Mouse (Mus musculus) brain, adult 2 months (tissue): ENCODE results near the gene Lrp8.

ENCODE experiments used
- DNase-seq: peaks from one replicate; pipeline ENCODE4 v3.0.0; 2011; ENCODE audit warnings: low read depth, low spot score

Lrp8 gene

DNA sequence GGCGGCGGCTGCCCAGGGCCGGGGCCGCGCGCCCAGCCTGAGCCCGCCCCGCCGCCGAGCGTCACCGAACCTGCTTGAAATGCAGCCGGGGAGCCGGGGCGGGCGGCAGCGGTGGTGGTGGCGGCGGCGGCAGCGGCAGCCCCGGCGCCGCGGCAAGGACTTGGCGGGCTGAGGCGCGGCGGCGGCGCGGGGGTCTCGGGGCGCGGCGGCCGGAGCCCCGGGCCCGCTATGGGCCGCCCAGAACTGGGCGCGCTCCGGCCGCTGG lies at the start of gene Lrp8:
Lrp8 (plus strand) TSS at position 77 of the 265 bp plus-strand sequence.
- no peak for DNase-seq

DNA sequence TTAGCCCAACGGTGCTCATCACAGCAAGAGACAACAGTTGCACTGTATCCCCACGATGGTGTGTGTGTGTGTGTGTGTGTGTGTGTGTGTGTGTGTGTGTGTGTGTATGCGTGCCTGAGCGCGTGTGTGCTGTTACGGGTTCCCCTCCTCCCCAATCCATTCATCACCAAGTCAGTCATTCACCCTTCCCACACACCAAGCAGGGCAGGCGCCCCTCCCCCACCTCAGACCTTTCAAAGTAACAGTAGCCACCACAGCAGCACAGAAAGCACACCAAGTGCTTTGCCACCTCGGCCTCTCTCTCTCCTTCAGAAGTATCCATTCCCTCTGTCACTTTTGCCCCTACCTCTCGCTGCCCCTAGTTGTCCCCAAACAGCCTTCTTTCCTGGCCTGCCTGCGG lies 45.8 kb upstream of the Lrp8 start:
- no peak for DNase-seq

DNA sequence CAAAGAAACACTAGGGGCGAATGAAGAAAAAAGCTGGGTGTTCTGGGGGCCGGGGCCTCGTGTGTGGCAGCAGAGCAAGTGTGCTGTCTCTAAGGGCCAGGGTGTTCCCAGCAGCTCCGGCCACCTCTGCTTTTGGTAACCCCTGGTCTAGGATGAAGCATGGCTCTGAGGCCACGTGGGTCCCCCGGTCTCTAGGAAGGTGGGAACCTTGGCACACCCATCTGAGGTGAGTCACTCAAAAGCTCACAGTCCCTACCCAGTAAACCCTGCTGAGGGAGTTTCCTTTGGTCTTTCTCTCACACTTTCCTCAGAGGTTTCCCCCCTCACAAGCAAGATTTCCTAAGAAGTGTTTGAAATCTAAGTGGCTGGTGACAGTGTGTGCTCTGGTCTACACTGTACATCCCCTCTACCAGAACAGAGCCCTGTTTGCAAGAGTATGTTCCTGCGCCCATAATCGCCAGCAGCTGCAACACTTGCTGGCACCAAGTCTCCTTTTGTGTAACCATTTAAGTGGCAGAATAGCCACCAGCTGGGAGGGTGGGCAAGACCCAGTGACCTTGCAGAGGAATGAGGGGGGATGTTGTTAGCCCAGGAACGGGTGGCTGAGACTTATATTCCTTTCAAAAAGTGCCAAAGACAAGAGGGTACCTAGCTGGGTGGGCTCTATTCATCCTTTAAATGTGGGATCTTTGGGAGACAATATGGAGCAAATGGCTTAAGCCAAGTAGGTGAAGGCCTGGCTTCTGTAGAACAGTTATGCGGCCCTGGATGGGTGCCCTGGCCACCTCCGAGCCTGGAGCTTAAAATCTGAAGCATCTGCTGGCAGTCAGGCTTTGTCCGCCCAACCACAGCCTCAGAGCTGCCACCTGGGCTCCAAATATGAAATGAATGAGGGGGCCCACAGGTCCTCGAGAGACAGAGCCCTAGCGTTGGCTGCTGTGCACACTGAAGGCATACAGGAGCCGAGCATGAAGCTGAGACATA lies 44.3 kb upstream of the Lrp8 start:
- DNase-seq: no peak

DNA sequence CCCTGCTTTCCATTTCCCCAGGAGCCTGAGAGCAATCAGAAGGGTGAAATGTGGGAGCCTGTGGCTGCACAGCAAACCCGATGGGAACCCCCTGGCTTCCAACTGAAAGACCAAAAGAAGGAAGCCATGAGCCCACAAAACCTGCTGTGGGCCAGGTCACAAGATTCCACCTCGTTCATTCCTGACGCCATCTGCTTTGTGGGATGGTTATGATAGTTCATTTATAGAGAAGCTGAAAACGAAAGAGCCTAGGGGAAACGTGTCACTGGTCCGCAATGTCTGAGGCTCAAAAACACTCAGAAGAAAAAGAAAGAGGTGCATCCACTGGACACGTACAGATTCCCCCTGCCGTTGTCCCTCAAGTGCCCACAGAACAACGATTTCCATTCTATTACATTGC lies 43.1 kb upstream of the Lrp8 start:
- DNase-seq: no peak

DNA sequence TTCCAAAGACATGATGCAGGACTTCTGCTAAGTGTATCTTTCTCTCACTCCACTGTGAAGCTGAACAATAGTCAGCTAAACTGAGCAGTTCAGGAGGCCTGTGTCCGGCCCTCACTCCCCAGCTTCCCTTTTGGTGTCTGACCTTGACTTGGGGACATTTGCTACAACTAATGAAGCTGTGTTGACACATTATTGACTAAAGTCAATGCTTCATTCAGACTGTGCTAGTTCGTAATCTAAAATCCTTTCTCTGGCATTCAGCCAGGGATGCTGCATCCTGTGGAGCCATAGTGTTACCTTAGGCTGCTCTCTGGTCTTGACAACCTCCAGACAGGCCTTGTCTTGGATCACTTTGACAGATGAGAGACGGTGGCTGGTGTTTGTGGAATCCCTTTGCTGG lies 39.1 kb upstream of the Lrp8 start:
- DNase-seq: no peak

DNA sequence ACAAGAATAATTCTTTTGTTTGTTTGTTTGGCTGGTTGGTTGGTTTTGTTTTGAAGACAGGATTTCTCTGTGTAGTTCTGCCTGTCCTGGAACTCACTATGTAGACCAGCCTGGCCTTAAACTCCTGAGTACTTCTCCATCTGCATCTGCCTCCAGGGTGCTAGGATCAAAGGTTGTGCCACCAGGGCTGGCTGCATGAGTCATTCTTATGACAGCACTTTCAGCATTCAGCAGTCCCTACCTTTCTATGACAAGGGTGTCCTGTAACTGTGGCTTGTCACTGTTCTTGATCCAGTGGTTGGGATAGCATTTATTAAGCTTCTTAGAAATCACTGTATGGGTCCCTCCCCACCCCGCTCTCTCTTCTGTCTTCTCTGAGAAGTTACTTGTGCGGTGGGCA lies 38.5 kb upstream of the Lrp8 start:
- DNase-seq: no peak

DNA sequence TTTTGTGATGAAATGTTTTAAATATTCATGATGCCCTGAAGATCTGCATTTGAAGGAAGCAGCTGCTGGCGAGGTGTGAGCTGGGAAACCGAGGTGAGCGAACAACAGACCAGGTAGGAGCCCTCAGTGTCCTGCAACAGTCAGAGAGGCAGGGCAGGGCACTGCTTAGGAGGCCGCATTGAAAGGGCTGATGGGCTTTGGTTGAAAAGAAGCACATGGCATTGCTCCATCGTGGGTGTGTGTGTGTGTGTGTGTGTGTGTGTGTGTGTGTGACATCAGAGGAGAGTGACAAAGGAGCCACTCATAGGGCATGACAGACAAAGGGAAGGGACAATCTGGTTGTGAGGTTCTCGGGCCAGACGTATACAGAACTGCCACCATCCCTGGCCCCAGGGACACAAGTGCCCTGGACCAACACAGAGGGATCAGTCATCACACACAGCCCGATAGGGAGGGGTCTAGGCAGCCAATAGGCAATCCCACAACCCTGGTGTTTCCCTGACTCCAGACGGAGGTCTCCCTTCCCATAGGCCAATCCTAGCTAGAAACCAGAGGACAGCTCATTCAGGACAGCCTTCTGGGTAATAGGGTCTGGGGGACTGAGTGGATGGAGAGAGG lies 36.8 kb upstream of the Lrp8 start:
- peak; percentile 40 for DNase-seq

DNA sequence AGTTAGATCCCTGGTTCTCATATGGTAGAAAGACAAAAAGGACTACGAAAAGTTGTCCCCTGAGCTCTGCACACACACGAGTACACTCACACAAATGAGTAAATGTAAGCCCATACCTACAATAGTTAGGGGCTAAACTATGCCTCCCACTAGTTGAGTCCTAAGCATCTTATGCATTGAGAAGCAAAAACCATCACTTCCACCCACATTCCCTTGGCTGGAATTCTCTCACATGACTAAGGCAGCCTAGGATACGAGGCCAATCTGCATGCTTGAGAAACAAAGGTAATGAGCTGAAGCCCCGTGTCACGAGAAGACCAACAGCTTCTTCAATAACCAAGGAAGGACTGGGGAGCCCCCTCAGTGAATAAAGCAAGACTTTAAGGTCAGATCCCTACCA lies 35.9 kb upstream of the Lrp8 start:
- peak; percentile 65 for DNase-seq

DNA sequence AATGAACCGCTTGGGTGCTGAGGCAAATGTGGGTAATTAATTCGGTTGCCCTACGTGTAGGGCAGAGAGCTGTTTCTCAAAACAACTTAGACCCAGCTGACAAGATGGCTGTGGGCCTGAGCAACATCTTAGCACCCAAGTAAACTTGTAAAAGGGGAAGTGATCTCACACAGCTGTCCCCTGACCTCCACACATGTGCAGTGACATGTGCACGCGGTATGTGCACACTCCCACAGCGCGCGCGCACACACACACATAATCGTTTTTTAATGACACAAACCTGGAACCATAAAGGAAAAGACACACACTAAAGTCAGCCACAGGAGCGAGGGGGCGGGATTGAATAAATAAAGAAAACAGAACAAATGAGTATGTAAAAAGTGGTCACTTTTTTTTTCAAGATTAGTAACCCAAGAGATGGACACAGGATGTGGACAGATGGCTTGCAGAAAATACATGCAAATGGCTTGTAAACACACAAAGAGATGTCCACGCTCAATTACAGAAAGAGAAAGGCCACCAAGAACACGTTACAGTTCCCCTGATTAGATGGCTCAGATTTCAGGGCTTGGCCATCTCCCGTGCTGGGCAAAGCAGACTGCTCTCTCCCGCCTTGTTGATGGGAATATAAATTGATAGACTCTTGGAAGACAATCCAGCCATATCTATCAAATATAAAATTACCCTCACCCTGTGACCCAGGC lies 29.8 kb upstream of the Lrp8 start:
- DNase-seq: no peak

DNA sequence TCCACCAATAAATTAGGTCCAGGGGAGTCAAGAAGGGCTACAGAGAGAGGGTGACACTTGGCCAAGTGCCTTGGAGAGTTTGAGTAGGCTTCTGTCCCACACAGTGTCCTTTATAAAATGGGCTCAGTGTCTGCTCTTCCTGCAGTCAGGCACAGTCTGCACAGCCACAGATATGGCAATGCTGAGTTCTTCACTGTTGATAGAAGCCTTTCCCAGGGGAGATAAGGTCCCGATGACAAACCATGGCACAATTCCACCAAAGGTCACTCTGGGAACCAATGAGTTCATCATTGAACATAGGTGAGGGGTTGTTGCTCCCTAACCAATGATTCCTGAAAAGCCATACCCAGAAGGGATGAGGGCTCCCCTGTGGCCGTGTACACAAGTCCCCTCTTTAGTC lies 27.2 kb upstream of the Lrp8 start:
- DNase-seq: no peak

DNA sequence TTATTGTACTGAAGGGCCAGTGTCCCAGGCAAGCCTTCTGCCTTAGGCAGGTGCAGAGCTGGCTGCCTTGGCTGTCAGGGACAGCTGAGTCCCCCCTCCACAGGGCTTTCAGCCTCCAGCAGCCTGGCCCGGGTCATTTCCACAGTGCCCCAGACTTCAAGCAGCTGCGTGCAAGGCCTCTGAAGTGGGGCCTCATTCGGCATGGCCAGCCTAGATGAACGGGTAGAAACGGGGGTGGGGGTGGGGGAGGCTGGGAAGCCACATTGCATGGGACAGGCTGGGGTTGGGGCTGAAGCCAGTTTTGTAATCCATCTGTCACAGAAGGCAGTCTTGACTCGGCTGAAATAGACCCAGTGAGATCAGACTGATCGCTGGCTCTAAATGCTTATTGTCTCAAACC lies 26.4 kb upstream of the Lrp8 start:
- peak; percentile 20 for DNase-seq

DNA sequence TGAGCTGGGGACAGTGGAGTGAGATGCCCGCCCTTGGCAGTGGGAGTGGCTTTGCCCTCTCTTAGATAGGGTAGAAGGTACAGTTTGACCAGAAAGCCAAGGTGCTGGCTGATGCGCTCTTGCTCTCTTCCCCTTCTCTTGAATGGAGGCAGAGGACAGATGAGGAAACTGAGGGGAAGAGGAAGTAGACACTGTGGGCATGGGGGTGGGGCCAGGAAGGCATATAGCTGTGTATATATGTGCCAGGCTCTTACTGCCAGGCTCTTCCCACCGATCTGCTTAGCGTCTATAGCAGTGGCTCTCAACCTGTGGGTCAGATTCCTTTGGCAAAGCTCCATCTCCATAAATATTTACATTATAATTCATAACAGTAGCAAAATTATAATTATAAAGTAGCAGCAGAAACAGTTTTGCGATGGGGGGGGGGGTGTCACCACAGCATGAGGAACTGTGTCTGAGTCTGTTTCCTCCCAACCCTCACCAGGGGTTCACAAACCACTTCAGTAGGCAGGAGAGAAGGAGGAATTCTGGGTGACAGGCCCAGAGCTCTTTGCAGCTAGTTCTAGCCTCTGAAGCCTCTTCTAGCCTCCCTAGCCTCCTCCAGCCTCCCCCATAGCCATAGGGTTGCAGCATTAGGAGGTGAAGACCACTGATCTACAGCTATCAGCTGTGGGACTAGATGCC lies 24.9 kb upstream of the Lrp8 start:
- no peak for DNase-seq

DNA sequence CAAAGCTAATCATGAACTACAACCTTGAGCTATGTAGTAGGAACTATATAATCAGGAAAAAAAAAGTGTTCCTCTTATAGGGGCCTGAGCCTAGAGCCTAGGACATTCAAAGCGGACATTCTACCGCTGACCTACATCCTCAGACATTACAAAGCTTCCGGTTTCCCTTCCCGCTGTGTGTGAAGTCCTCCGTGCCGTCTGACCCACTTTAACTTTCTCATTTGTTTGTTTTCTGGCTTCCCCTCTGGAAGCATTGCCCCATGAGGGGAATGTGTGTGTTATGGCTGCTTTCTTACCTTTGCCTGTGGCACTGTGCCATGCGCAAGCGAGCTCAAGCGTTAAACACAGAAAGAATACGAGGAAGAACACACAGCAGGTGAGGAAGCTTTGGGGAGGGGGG lies 18.5 kb upstream of the Lrp8 start:
- no peak for DNase-seq

DNA sequence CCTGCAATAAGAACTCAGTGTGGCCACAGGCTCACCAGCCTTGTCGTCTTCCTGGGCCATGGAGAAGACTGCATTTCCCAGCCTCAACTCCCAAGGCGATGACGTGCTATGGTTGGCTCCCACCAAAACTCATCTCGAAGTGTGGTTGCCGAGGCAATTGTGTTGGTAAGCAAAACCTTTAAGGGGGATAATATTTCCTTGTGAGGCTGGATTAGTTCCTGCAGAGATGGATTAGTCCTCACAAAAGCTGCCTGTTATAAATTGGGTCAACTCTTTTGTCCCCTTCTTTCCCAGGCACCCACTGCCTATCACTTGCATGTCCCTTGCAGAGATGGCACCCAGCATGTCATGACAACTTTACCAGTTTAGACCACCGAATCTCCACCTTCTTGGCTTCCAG lies 13.2 kb upstream of the Lrp8 start:
- no peak for DNase-seq

DNA sequence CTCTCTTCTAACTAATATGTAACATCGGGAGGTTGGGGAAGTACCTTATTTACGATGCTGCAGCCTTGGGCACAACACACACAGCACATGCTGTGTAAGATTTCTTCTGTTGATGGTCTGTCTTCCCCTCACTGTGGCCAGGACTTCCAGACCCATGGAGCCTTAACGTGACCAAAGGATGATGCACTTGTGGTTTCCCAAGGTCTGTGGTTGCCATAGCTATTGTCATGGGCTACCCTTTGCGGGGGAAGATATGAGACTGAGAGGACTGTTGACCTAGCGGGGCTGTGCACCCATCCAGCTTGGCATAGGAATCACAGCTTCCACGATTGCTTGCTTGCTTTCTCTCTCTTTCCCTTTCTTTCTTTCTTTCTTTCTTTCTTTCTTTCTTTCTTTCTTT lies 1.3 kb upstream of the Lrp8 start:
- DNase-seq: no peak

DNA sequence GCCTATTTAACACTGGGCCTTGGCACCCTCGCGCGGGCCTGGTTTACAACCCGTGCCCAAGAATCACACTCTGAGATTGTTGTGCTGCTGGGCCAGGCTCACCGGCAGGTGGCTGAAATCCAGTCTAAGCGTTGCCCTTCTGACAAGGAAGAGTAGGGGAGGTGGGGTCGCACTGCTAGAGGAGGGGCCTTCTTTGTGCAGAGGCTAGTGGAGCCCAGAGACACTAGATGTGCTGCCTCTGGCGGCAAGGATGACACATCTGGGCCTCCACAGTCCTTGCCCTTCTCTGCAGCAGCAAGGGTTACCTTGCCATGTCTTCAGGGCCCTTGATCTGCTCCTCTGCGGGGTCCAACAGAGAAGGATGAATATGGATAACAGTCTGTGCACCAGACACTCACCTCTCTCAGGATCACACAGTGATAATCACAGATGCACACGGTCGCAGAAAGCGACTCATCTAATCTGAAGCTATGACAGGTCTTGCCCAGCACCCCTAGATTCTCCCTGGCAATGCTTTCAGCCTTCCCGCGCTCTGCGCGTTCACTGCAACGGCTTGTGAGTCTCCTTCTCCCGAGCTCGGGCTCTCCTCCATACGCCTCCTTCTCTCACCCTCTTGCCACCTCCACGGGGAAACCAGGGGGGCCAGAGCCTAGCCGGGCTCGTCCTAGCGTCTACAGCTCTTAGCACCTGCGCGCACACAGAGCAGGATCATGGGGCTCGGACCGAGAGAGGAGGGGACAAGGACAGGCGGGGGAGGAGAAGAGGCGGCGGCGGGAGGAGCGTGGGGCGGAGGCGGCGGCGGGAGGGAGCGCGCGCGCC lies 486 bp upstream of the Lrp8 start:
- peak; percentile 94 for DNase-seq

DNA sequence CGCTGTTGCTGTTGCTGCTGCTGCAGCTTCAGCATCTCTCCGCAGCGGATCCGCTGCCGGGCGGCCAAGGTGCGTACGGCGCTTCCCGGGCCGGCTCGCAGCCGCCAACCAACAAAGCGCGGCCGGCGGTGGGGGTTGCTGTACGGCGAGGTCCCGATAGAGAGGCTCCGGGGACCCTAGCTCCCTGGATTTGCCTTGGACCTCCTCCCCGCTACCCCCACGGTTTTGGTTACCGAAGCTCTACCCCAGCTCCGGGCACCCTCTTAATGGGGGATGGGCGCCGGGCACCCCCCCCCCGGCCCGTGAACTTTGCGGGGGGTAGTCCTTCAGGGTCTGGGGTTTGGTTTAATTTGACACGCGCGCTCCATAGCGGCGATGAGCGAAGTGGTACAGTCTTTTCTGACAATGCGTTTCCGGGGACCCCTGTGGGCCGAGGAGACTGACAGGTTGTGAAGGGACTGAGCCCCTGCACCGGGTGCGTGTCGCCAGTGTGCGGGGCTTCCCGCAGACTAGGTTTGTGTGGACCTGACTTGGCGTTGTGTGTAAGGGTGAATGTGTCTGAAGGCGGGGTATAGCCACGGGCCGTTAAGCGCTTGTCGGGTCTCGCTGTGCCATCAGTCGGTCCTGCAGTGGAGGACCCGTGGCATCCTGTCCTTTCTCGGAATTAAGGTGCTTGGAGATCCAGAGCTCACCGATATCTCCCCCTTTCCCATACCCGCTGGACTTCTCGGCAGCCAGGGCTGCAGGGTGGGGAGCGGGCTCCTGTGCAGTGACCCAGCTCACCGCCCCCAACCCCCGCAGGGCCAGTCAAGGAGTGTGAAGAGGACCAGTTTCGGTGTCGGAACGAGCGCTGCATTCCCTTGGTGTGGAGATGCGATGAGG lies 630 bp downstream of the Lrp8 start:
- DNase-seq: peak; percentile 53

DNA sequence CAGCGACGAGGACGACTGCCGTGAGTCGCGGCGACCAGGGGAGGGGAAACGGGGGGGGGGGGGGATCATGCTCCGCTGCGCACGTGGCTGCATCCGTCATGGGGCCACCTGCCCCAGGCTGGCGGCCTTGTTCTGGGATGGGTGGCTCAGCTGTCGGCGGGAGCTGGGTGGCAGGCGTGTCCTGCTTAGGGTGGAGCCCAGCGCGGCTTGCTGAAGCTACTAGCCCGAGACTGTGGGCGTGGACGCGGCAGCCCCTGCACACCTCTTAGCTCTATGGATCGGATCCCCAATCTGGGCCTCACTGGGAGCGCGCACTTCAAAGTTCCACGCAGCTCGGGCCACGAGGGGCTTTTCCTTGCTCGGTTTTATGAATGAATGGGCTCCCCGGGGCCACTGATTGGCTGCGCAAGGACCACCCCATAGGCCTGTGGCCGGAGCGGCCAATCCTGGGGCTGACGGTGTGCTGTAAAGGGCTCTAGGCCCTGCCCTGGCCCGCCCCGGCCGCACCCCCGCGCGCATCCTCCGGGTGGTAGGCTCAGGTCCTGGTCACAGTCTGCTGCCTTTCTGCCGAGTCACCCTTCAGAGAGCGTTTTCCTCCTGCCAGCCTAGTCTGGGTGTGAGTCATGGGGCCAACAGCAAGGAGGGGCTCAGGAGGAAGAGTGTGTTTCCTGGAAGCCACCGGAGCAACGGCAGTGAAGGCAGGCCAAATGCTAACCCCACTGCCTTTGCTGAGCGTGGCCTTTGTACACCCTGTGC lies 1.5 kb downstream of the Lrp8 start:
- peak; percentile 91 for DNase-seq

DNA sequence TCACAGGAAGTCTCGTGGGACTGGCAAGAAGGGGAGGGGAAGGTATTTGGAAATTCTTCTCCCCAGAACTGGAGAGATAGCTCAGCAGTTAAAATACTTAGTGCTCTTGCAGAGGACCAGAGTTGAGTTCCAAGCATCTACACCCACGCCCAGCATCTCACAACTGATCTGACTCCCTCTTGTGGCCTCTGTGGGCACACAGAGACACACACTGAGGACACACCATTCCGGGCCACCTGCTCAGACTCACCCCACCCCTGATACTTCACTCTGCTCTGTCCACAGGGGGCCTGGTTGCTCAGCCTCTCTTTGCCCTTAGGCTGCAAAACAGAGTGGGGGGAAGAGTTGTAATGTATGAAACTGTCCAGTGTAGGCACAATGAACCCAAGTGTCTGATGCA lies 3.4 kb downstream of the Lrp8 start:
- DNase-seq: peak; percentile 73

DNA sequence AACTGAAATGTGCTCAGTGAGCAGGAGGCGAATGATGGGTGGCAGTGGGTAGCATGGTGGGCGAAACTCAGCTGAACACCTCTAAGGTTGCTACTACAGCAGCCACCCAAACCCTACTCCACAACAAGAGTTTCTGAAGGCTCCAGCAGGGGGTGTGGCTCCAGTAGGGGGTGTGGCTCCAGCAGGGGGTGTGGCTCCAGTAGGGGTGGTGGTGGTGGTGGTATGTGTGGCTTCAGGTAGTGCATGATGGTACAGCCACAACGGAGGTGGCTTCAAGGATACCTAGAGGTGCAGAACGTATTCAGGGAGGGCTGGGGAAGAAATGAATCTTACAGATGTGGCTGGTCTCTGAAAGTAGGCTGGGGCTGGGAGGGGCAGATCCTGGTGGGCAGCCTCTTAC lies 5.7 kb downstream of the Lrp8 start:
- DNase-seq: no peak
